Mouse (Mus musculus) neural tube, embryonic 12.5 days (tissue): ENCODE data around the gene Plekhj1. TPM values are rescaled to one million over a fixed set of nuclear protein-coding genes. Genes with fewer than 3 reads are reported as not detected.

Experiments
- ATAC-seq: fragments of 200-750 bp; cut with Nextera tagmentation; 2 replicates; pipeline ENCODE4 v1.8.0; 2017; ENCODE audit warnings: low read depth, mild to moderate bottlenecking, moderate TSS enrichment, moderate library complexity; ENCODE audit not compliant: low FRiP score
- H3K27ac ChIP-seq: fragments of 300-500 bp; sonication (generic); 2 replicates; pipeline ENCODE4 v1.5.1; 2016
- H3K27me3 ChIP-seq: fragments of 300-500 bp; sonication (generic); replicated peaks from 2 replicates; pipeline ENCODE4 v1.6.1; 2016; ENCODE audit warnings: mild to moderate bottlenecking
- H3K36me3 ChIP-seq: fragments of 300-500 bp; sonication (generic); 2 replicates; pipeline ENCODE4 v1.6.1; 2016; ENCODE audit warnings: mild to moderate bottlenecking
- H3K4me1 ChIP-seq: fragments of 300-500 bp; sonication (generic); 2 replicates; pipeline ENCODE4 v1.6.1; 2016
- H3K4me2 ChIP-seq: fragments of 300-500 bp; sonication (generic); replicated peaks from 2 replicates; pipeline ENCODE4 v1.6.1; 2016; ENCODE audit warnings: mild to moderate bottlenecking
- H3K4me3 ChIP-seq: fragments of 300-500 bp; sonication (generic); 2 replicates; pipeline ENCODE4 v1.5.1; 2016
- H3K9ac ChIP-seq: fragments of 300-500 bp; sonication (generic); 2 replicates; pipeline ENCODE4 v1.6.1; 2016; ENCODE audit warnings: mild to moderate bottlenecking
- H3K9me3 ChIP-seq: fragments of 300-500 bp; sonication (generic); 2 replicates; pipeline ENCODE4 v1.6.1; 2016; ENCODE audit warnings: mild to moderate bottlenecking
- WGBS: fragments of 180-500 bp; shearing (Covaris S2); methylation state at CpG from one replicate; pipeline ENCODE4 v1.1.7; 2016; 5-methylcytosine and 5-hydroxymethylcytosine counted together
- microRNA counts: library from miRNA; unstranded; fragments of <30 nt; microRNA quantifications from one replicate; lab custom pipeline; 2017
- microRNA-seq: library from miRNA; unstranded; fragments of <30 nt; microRNA quantifications from one replicate; pipeline ENCODE4, GENCODE M21; 2017
- polyA plus RNA-seq: library from polyadenylated mRNA; unstranded; fragments of >200 nt; fragmentation: Nextera tagmentation; extraction: Ambion mirVana; gene quantifications from 2 replicates; pipeline ENCODE4 v1.2.1, GENCODE M21; 2016

Plekhj1 gene
- polyA plus RNA-seq, 1 experiment from 2014 or later, result 155 TPM

DNA sequence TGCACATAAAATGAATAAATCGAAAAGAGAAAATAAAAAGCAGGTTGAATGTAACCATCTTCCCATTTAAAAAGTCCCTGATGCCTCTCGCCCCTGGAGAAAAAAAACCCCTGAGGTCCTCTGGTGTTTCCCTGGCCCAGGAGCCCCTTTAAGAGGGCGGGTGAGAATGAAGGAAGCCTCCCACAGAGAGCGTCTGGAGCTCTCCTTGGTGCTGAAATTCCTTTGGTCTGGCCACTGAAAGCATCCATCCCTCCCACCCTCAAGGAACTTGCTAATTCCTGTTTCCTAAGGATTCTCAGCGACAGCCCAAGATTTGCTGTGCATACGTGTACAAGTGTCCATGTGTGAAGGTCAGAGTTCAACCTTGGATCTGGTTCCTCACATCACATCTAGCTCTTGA, 49.8 kb downstream of the Plekhj1 start:
- no peak overlapping the region for H3K4me2 ChIP-seq
- no peak overlapping the region for H3K27ac ChIP-seq
- H3K36me3 ChIP-seq, result no peaks in the 10 kb centered on the region
- no peak for ATAC-seq
- peaks cover 11% of the 10 kb centered on the region for H3K4me1 ChIP-seq
- no peak overlapping the region for H3K4me3 ChIP-seq
- H3K9ac ChIP-seq, result no peak overlapping the region
- H3K9me3 ChIP-seq, result no peaks in the 10 kb centered on the region
- WGBS, result 12% methylated on average over 6 of the region's 6 CpGs
- H3K27me3 ChIP-seq, result no peaks in the 10 kb centered on the region

DNA sequence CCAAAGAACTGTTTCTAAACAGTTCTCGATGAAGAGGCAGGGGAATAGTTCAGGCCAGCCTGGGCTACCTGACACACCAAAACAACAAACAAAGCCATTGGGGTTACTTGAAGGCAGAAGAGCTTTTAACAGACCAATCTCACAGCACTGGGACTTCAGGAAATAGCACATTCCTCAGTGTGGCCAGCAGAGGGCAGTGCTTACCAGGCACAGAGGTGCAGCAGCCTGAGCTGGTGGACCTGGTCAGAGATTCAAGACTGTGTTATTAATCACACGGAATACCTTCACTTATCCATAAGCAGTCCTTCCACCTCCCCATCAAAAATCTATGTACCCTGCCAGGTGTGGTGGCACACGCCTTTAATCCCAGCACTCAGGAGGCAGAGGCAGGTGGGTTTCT, 51.0 kb downstream of the Plekhj1 start:
- no peaks in the 10 kb centered on the region for H3K36me3 ChIP-seq
- H3K4me3 ChIP-seq, result no peak overlapping the region
- H3K27me3 ChIP-seq, result no peaks in the 10 kb centered on the region
- no peak overlapping the region for H3K9ac ChIP-seq
- H3K27ac ChIP-seq, result no peak overlapping the region
- 26% methylated on average over 3 of the region's 3 CpGs for WGBS
- no peak overlapping the region for H3K4me2 ChIP-seq
- H3K4me1 ChIP-seq, result peaks cover 9% of the 10 kb centered on the region
- ATAC-seq, result no peak
- no peaks in the 10 kb centered on the region for H3K9me3 ChIP-seq

MicroRNA genes within 50 kb of the gene (microRNA counts, 519-probe panel; counts per million panel counts)
- 342 counts per million, percentile 67 among the panel's probes with 10 or more counts for microRNA mmu-miR-1982 (lab: Ali Mortazavi, UCI)

Small RNAs within 50 kb of the gene (microRNA-seq; reads per million reads assigned to microRNA genes)
- 2.0 reads per million for gene Mir1982

Other genes with a start within 250 kb of the Plekhj1 start
- 35.6 and 35.9 TPM in 2 replicates for gene Rexo1, start 237.1 kb downstream of the Plekhj1 start, polyA plus RNA-seq
- gene Klf16, start 221.3 kb downstream of the Plekhj1 start, polyA plus RNA-seq, result 7.3 and 7.5 TPM in 2 replicates
- gene Abhd17a, start 208.3 kb downstream of the Plekhj1 start, polyA plus RNA-seq, result 126 and 127 TPM in 2 replicates
- gene Scamp4, start 195.8 kb downstream of the Plekhj1 start, polyA plus RNA-seq, result 60.8 and 63.9 TPM in 2 replicates
- 5.4 and 6.7 TPM in 2 replicates for gene Adat3, start 195.7 kb downstream of the Plekhj1 start, polyA plus RNA-seq
- 3.6 and 6.0 TPM in 2 replicates for gene Gm49322, start 192.6 kb downstream of the Plekhj1 start, polyA plus RNA-seq
- 173 and 192 TPM in 2 replicates for gene Csnk1g2, start 175.8 kb downstream of the Plekhj1 start, polyA plus RNA-seq
- 92.8 and 100 TPM in 2 replicates for gene Btbd2, start 141.6 kb downstream of the Plekhj1 start, polyA plus RNA-seq
- 86.5 and 88.5 TPM in 2 replicates for gene Mknk2, start 120.5 kb downstream of the Plekhj1 start, polyA plus RNA-seq
- gene Mob3a, start 96.6 kb downstream of the Plekhj1 start, polyA plus RNA-seq, result 59.4 and 61.5 TPM in 2 replicates
- gene Izumo4, start 96.4 kb downstream of the Plekhj1 start, polyA plus RNA-seq, result 28.6 and 29.3 TPM in 2 replicates
- 93.9 and 95.1 TPM in 2 replicates for gene Ap3d1, start 56.4 kb downstream of the Plekhj1 start, polyA plus RNA-seq
- gene Dot1l, start 43.4 kb downstream of the Plekhj1 start, polyA plus RNA-seq, result 26.3 and 26.5 TPM in 2 replicates
- 66.8 and 72.4 TPM in 2 replicates for gene Sf3a2, start 428 bp downstream of the Plekhj1 start, polyA plus RNA-seq
- not detected in 2 replicates for gene Amh, start 6.6 kb upstream of the Plekhj1 start, polyA plus RNA-seq
- 1.4 and 1.6 TPM in 2 replicates for gene Jsrp1, start 14.9 kb upstream of the Plekhj1 start, polyA plus RNA-seq
- gene Oaz1, start 28.0 kb upstream of the Plekhj1 start, polyA plus RNA-seq, result 1,342 and 1,429 TPM in 2 replicates
- gene Lingo3, start 45.4 kb upstream of the Plekhj1 start, polyA plus RNA-seq, result 0.65 and 1.3 TPM in 2 replicates
- 265 and 274 TPM in 2 replicates for gene Lsm7, start 56.6 kb upstream of the Plekhj1 start, polyA plus RNA-seq
- 51.2 and 51.3 TPM in 2 replicates for gene Sppl2b, start 56.6 kb upstream of the Plekhj1 start, polyA plus RNA-seq
- 0.06 and 0.10 TPM in 2 replicates for gene Tmprss9, start 73.2 kb upstream of the Plekhj1 start, polyA plus RNA-seq
- 282 and 323 TPM in 2 replicates for gene Timm13, start 102.3 kb upstream of the Plekhj1 start, polyA plus RNA-seq
- gene Lmnb2, start 119.6 kb upstream of the Plekhj1 start, polyA plus RNA-seq, result 57.1 and 61.3 TPM in 2 replicates
- 7.9 and 8.0 TPM in 2 replicates for gene Gadd45b, start 131.4 kb upstream of the Plekhj1 start, polyA plus RNA-seq
- gene Gng7, start 216.3 kb upstream of the Plekhj1 start, polyA plus RNA-seq, result 11.2 and 14.0 TPM in 2 replicates
- 16.6 and 16.8 TPM in 2 replicates for gene Diras1, start 227.0 kb upstream of the Plekhj1 start, polyA plus RNA-seq
- 33.9 and 40.2 TPM in 2 replicates for gene Slc39a3, start 238.8 kb upstream of the Plekhj1 start, polyA plus RNA-seq